Mouse (Mus musculus) neutrophil, adult 5-6 weeks (primary cell): ENCODE results near the gene 4930452B06Rik. TPM values are rescaled to one million over a fixed set of nuclear protein-coding genes. Genes with fewer than 3 reads are reported as not detected.

ENCODE experiments used
- ATAC-seq: fragments of 151-379, 151-347 bp; 2 replicates; pipeline ENCODE4 v1.8.0; 2017; ENCODE audit warnings: mild to moderate bottlenecking, moderate TSS enrichment; ENCODE audit not compliant: insufficient number of reproducible peaks, poor library complexity, low FRiP score, severe bottlenecking; ENCODE audit errors: extremely low read depth
- total RNA-seq: library from RNA; stranded (forward); fragments of 200-1000 nt; gene quantifications from 2 replicates; pipeline ENCODE4 v1.2.3, GENCODE M21; 2017

The 4930452B06Rik gene
- total RNA-seq, 1 experiment from 2014 or later = not detected

- no peak for ATAC-seq
These were observed 203.1 kb downstream of the 4930452B06Rik start for GRCm38 (mm10) chr14:8462973-8463372.

- no peak for ATAC-seq
These were observed 203.6 kb downstream of the 4930452B06Rik start for GRCm38 (mm10) chr14:8462321-8462909.

DNA sequence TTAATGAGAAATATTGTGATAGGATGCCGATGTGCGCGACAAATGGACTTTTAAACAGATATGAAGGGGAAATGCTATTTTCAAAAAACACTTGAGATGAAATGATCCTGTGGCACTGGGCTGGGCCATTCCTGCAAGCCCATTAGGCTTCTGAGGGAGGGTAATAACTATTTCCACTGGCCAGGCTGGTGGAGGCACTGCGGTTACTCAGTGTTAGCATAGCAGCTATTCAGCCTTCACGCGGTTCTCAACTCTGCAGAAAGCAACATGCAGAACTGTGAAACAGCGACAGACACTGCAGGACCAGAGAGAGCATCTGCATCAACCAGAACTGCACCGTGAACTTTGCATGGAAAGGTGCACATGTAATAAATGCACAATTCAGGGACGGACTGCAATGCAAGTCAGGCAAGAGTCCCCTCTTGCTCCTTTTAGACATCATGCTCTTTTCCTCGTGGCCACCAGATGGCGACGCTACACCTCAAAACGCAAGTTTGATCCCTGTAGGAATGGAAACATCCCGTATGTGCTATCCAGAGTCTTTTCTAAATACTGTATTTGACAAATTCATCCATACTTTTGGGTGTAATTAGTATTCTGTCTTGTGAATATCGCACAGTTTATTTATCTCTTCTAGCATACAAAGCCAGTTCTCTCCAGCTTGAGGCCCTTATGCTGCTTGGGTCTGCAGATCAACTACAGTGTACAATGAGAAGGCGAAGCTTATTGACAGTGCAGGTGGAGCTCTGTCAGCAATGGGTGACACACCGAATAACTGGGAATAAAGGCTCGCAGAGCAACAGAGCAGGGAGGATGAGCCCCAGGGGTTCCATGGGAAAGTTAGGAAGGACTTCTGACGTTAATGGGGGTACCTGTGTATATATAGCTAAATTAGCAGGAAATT, 205.6 kb downstream of the 4930452B06Rik start:
- 0 out of 2 replicates have a peak, but pooled peaks have one; percentile 19 for ATAC-seq

- no peak for ATAC-seq
These were observed 206.3 kb downstream of the 4930452B06Rik start for GRCm38 (mm10) chr14:8459759-8460158.

- no peak for ATAC-seq
These were observed 214.9 kb downstream of the 4930452B06Rik start for GRCm38 (mm10) chr14:8451117-8451516.

DNA sequence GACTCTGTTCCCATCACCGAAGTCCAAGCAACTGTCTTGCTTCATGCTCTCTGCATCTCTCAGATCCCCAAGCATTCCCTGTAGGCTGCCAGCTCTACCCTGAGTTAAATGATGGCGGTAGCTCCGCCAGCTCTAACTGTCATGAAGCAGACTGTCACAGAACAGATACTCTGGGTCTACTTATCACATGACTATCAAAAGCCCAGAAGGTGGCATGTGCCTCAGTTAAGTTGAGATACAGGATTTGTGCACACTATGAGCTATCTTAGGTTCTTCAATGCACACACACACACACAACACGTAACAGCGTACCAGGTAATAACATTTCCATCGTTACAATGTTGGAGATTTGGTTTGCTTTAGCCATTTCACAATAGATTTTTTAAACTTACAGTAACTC, 215.7 kb downstream of the 4930452B06Rik start:
- ATAC-seq = no peak

DNA sequence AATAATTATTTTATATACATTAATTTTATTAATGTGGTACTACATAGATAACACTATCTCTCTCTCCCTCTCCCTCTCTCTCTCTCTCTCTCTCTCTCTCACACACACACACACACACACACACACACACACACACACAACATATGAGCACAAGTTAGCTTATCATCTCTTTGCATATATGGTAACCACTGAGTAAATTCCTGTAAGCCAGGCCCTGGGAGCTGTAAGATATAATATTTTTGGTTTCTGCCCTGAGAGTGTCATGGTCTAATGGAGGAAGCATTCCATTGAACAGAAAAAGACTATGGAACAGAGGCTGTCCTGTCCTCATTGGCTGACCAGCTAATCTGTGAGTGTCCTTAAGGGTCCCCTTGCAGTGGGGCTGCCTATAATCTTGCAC, 216.7 kb downstream of the 4930452B06Rik start:
- no peak for ATAC-seq

DNA sequence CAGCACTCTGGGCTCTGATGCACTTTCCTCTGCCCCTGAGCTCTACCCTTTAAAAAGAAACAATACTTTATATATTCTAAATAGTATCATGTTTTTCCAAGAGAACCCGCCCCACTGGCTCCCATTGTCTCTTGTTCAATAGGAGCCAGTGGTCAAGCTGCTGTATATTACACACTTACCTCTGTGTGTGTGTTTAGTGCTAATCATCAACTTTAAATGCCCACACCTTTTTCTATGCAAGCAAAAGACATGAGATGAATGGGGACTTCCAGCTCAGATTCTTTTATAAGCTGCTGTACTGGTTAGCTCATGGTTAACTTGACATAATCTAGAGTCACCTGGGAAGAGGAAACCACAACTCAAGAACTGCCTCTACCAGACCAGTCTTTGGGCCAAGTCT, 218.7 kb downstream of the 4930452B06Rik start:
- ATAC-seq = no peak

DNA sequence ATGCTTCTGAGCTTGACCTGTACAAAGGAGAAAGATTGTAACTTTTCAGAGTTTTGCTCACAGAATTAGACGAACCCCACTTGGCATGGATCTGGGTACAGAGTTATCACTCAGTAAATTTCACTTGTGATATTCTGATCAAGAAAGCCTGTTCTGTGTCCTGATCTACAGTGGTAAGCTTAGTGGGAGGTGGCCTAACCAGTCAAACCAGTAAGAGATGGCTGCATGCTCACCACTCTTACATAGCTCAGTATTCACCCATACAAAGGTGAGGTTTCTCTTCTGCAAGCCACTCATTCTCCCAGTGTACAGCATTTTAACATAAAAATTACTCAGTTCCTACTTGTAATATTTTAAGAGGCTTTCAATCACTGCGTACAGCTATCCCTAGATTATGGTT, 221.7 kb downstream of the 4930452B06Rik start:
- ATAC-seq = no peak

GRCm38 (mm10) chr14:8442691-8443090, 223.3 kb downstream of the 4930452B06Rik start:
- ATAC-seq = no peak

GRCm38 (mm10) chr14:8441623-8442022, 224.4 kb downstream of the 4930452B06Rik start:
- ATAC-seq = no peak

DNA sequence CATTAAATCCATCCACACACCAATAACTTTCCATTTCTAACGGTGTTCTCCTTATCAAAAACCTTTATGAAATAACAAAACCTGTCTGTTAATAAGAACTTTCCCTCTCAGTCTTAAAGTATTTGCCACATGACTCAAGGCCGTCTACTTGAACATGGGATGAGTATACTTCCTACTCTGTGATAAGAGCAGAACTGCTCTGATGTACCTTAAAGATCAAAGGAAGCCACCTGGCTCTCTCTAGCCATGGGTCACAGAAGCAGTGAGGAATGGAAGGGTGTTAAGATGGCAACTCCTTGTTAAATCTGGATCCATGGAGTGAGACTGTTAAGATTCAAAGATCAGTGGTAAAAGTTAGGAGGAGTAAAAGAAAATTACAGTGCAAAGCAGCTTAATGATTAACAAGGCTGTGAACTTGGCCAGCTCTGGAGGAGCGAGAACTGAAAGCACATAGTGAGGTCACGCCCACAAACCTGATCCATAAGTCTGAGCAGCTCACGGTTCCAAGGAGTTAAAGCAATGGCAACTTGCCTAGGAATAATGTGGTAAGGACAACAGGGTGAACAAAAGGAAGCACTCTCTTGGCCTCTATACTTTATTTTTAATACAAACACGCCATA, 235.3 kb downstream of the 4930452B06Rik start:
- ATAC-seq = no peak

DNA sequence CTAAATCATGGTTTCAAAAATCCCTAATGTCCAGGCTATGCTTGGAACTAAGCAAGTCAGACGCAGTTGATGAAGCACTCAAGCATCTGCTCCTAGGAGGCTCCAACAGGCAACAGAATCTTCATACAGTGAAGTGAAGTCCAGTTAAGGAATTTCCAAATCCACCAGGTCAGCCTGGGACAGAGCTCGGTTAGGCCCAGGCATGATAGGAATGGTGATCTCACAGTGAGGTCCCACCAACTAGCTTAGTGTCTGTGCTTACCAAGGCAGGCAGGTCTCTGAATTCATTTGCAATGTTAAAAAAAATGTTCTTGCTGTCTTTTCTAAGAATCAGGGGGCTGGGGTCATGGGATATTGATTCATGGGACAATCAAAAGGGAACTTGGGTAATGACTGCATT, 236.3 kb downstream of the 4930452B06Rik start:
- no peak for ATAC-seq

DNA sequence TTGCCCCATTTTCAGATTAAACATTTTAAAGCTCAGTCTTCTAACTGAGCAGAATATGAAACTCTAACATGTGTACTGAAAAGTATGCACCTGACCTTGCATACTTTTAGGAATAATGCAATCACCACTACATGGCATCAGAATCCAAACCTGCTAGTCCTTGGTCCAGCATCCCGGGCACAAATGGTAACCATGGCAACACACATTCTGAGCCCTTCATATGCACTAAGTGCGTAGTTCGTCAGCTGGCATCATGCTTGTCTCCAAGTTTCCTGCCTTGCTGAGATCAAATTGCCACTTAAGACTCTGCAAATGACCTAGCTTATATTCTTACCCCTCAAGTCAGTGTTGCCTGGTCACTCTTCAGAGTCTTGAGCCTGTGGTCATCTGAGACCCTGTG, 243.2 kb downstream of the 4930452B06Rik start:
- no peak for ATAC-seq

GRCm38 (mm10) chr14:8421199-8421787, 244.7 kb downstream of the 4930452B06Rik start:
- no peak for ATAC-seq

- ATAC-seq = no peak
These were observed 247.4 kb downstream of the 4930452B06Rik start for GRCm38 (mm10) chr14:8418610-8419009.

DNA sequence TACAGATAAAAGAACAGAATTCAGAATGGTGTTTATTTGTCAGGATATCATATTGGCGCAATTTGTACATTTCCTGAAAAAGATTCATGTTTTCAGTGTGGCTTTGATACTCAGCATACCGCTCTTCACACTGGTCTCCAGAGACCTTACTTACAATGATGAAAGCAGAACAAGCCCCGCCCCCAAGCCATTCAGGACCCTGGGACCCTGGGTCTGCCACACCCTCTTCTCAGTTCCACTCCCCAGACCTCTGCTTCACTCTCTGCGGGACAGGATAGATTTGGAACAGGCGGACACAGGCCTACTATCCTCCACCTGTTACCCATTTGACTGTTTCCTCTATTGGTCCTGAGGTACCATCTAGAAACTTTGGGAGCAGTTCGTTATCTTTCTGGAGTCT, 260.1 kb downstream of the 4930452B06Rik start:
- no peak for ATAC-seq

DNA sequence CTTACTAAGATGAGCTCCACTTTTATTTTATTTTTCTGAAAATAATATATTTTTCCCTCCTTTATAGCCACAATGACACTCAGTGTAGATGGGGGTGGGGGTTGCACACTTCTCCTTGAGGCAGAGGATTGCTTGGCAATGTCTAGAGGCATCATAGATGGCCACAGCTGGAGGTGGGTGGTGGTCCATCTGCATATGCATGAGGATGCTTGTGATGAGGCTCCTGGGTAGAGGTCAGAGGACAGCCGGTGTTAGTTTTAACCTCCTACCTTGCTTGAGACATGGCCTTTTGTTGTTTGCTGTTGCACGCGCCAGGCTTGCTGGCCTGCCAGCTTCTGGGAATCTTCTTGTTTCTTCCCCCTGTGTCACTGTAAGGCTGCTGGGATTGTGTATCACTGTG, 262.7 kb downstream of the 4930452B06Rik start:
- no peak for ATAC-seq

DNA sequence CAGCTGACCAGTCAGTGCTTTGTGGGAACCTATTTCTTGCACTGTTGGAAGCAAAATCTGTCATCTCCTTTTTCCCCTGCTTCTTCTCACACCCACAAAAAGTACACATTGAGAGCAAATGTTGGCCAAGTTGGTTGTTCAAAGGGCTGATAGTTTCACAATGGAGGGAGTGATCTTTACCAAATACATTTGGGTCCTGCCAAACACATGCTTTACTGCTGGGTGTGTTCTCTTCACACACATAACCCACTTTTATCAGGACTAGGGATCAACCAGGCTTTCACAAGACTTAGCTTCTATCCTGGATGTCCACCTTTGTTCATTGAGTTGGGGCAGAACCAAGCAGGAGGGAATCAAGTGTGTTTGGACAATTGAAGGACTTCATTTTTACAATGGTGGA, 267.5 kb downstream of the 4930452B06Rik start:
- no peak for ATAC-seq
